Mouse (Mus musculus) testis, postnatal 14 days (tissue): Measurements from ENCODE around the gene Prkaca.

ENCODE experiments used
- DNase-seq: peaks from one replicate; pipeline ENCODE4 v3.0.0; 2021; ENCODE audit warnings: low spot score

Gene Prkaca

DNA sequence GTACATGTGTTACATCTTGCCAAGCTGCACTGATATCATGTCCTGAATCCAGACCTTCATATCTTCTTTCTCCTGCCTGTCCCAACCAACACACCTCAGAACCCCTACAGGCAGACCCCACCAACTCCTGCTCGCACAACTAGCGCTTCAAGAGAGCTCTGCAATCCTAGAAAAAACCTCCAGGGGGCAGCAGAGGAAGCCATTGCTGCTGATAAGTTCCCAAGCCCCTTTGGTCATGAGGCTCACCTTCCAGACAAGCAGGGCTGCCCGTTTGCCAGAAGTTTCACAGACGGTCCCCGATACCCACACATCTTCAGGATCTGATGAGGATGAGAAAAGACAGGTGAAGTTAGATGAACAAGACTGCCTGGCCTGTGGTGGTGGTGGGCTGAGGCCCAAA, 66.3 kb downstream of the Prkaca start:
- peak; percentile 65 for DNase-seq

DNA sequence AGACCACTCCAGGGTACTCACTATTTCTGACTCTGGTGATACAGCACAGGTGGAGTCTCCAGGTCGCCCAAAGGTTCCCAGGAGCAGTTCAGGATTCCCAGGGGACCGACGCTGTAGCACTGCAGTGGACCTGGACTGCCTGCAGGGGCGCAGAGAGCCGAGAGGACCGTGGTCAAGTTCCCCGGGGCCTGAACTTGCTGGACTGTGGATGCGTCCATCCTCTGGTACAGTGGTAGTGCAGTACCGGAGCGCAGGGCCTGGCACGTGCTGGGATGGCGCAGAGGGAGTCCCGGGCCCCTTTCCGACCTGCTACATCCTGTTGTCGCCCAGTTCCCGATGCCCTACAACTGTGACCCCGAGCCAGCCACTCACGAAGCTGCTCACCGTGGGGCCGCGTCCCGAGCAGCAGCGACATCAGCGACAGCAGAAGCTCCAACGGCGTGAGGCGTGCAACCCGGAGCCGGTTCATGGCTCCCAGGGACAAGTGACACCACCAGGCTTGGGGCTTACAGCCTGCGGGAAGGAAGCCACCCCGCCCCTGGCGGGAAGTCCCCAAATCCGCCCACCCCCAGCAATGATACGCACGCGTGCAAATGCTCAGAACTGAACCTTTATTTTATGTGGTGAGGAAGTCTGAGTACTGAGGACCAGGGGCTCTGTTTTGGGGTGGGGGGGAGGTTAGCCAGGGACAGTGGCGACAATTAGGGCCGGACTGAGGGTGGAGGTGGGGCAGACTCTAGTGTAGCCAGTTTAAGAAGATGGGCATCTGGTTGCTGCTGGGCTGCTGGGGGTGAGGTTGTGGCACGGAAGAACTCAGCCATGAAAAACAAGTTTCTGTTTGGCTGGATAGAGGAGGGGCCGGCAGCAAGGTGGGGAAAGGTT, 69.5 kb downstream of the Prkaca start, which contains the start of gene Il27ra:
Gene Il27ra (minus strand): TSS at position 524 of the 882 bp plus-strand sequence.
- peak; percentile 60 for DNase-seq

DNA sequence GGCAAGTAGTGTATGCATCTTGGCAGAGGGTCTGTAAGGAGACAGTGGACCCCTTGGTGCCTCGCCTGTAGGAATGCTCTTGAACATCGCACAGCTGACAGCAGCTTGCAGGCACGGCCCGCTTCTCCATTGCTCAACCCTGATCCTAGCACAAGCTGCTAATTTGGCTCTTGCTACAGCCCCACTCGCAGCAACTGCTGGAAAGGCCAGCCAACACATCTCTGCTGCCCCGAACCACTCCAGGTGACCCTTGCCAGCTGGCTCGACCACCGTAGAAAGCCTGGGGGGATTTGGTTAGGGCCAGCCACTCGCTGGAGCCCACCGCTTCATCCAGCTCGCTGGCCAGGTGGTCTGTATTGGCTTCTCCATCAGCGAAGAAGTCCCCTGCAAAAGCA, 70.2 kb downstream of the Prkaca start:
- DNase-seq = no peak

DNA sequence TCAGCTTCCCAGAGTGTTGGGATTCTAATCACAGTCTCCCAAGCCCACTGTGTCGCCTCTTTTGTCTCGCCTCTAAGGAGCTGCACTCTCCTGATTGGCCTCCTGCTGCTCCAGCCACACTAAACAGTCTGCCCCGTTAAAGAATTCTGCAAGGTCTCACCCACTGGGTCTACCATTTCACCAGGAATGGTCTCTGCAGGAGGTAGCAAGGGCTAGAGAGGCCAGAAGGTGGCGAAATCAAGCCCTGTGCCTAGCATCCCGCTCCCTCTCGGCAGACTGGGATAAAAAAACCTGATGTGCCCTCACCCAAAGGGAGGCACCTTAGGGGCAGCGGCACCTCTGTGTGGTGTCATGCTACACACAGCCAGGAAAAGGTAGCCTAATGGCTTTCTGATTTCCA, 71.3 kb downstream of the Prkaca start:
- no peak for DNase-seq

DNA sequence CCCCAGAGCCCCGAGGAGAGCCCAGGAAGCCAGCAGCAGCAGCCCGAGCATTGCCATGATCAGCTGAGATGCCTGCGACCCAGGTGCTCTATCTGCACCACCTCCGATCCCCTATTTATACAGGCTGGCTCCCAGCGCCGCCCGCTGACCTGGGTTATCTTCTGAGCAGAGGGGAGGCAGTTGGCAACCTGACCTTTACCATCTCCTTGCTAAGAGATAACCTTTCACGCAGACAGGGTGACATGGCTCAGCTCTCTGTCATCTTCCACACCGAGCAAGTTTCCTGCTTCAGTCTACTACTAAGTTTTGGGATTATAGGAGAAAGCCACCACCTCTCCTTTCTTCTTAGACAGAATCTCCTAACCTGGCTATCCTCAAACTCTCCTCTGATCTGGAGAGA, 72.1 kb downstream of the Prkaca start, which contains the start of gene Rln3:
Gene Rln3 (minus strand): TSS at position 101 of the 400 bp plus-strand sequence.
- no peak for DNase-seq
